Mouse (Mus musculus): ENCODE results near the gene Wdr66. TPM values are rescaled to one million over a fixed set of nuclear protein-coding genes. Genes with fewer than 3 reads are reported as not detected.

Wdr66 gene
- polyA plus RNA-seq, 1 experiment from 2014 or later = 1.8 TPM

- WGBS = 16% methylated on average over 15 of the region's 15 CpGs
Measured at GRCm38 (mm10) chr5:123324242-123324641, 72.3 kb downstream of the Wdr66 start.

GRCm38 (mm10) chr5:123326006-123326750 is 74.3 kb downstream of the Wdr66 start:
- H3K4me3 ChIP-seq = no peak overlapping the region
- no peaks in the 10 kb centered on the region for H3K27me3 ChIP-seq
- WGBS = 64% methylated on average over 15 of the region's 15 CpGs
- peaks cover 21% of the 10 kb centered on the region for H3K4me1 ChIP-seq (replicated peaks)
- no peaks in the 10 kb centered on the region for H3K36me3 ChIP-seq
- no peak overlapping the region for H3K4me2 ChIP-seq
- H3K9ac ChIP-seq = no peak overlapping the region
- ATAC-seq (ENCODE audit: low read depth) = no peak
- no peak overlapping the region for H3K27ac ChIP-seq (replicated peaks)
- H3K9me3 ChIP-seq = no peaks in the 10 kb centered on the region

More at GRCm38 (mm10) chr5:123324242-123324641, 72.3 kb downstream of the Wdr66 start:
- H3K27ac ChIP-seq (replicated peaks) = peak overlapping the region; percentile 59; the same call in 1 of the 2 replicates
- H3K27me3 ChIP-seq = no peaks in the 10 kb centered on the region
- no peak overlapping the region for H3K4me3 ChIP-seq
- H3K9ac ChIP-seq = 0 out of 2 replicates have a peak overlapping the region, but pooled peaks have one; percentile 8
- peaks cover 21% of the 10 kb centered on the region for H3K4me1 ChIP-seq (replicated peaks)
- ATAC-seq (ENCODE audit: low read depth) = peak; percentile 61; the same call in 1 of the 2 replicates
- no peaks in the 10 kb centered on the region for H3K9me3 ChIP-seq
- no peaks in the 10 kb centered on the region for H3K36me3 ChIP-seq
- H3K4me2 ChIP-seq = peak overlapping the region; percentile 35

- H3K9ac ChIP-seq = no peak overlapping the region
- H3K4me1 ChIP-seq (replicated peaks) = peaks cover 21% of the 10 kb centered on the region
- no peaks in the 10 kb centered on the region for H3K27me3 ChIP-seq
- no peaks in the 10 kb centered on the region for H3K36me3 ChIP-seq
- no peak for ATAC-seq (ENCODE audit: low read depth)
- H3K4me3 ChIP-seq = no peak overlapping the region
- H3K9me3 ChIP-seq = no peaks in the 10 kb centered on the region
- no peak overlapping the region for H3K27ac ChIP-seq (replicated peaks)
- WGBS = 80% methylated on average over 9 of the region's 9 CpGs
- no peak overlapping the region for H3K4me2 ChIP-seq
Measured at GRCm38 (mm10) chr5:123326751-123327148, 74.8 kb downstream of the Wdr66 start.

GRCm38 (mm10) chr5:123327686-123328085 is 75.8 kb downstream of the Wdr66 start:
- ATAC-seq (ENCODE audit: low read depth) = no peak
- H3K9ac ChIP-seq = no peak overlapping the region
- H3K27me3 ChIP-seq = no peaks in the 10 kb centered on the region
- 90% methylated on average over 8 of the region's 8 CpGs for WGBS
- peaks cover 21% of the 10 kb centered on the region for H3K4me1 ChIP-seq (replicated peaks)
- H3K9me3 ChIP-seq = no peaks in the 10 kb centered on the region
- H3K27ac ChIP-seq (replicated peaks) = no peak overlapping the region
- H3K4me2 ChIP-seq = no peak overlapping the region
- H3K36me3 ChIP-seq = no peaks in the 10 kb centered on the region
- H3K4me3 ChIP-seq = no peak overlapping the region

GRCm38 (mm10) chr5:123333566-123333965 is 81.7 kb downstream of the Wdr66 start:
- Histone ChIP-seq H3K9me3 (no peaks in the 10 kb centered on the region), H3K4me3 (no peak overlapping the region), H3K4me1 (replicated peaks) (0 out of 2 replicates have a peak, but pooled peaks cover 5% of the 10 kb centered on the region), H3K36me3 (no peaks in the 10 kb centered on the region), H3K27me3 (no peaks in the 10 kb centered on the region), H3K27ac (replicated peaks) (no peak overlapping the region), H3K9ac (no peak overlapping the region), H3K4me2 (no peak overlapping the region)
- WGBS = 81% methylated on average over 6 of the region's 6 CpGs
- ATAC-seq (ENCODE audit: low read depth) = no peak

GRCm38 (mm10) chr5:123336205-123336961 is 84.5 kb downstream of the Wdr66 start:
- no peak overlapping the region for H3K4me3 ChIP-seq
- no peaks in the 10 kb centered on the region for H3K9me3 ChIP-seq
- no peaks in the 10 kb centered on the region for H3K27me3 ChIP-seq
- H3K36me3 ChIP-seq = no peaks in the 10 kb centered on the region
- 0 out of 2 replicates have a peak, but pooled peaks cover 5% of the 10 kb centered on the region for H3K4me1 ChIP-seq (replicated peaks)
- no peak for ATAC-seq (ENCODE audit: low read depth)
- no peak overlapping the region for H3K9ac ChIP-seq
- H3K4me2 ChIP-seq = no peak overlapping the region
- H3K27ac ChIP-seq (replicated peaks) = no peak overlapping the region
- 36% methylated on average over 4 of the region's 4 CpGs for WGBS

- H3K4me3 ChIP-seq = no peak overlapping the region
- no peak overlapping the region for H3K27ac ChIP-seq (replicated peaks)
- WGBS = 69% methylated on average over 3 of the region's 3 CpGs
- no peak for ATAC-seq (ENCODE audit: low read depth)
- H3K9ac ChIP-seq = no peak overlapping the region
- peaks cover 8% of the 10 kb centered on the region for H3K4me1 ChIP-seq (replicated peaks)
- H3K4me2 ChIP-seq = no peak overlapping the region
- no peaks in the 10 kb centered on the region for H3K36me3 ChIP-seq
- no peaks in the 10 kb centered on the region for H3K27me3 ChIP-seq
- no peaks in the 10 kb centered on the region for H3K9me3 ChIP-seq
Measured at GRCm38 (mm10) chr5:123338463-123338862, 86.6 kb downstream of the Wdr66 start.

GRCm38 (mm10) chr5:123343707-123344627 is 92.1 kb downstream of the Wdr66 start, which contains the start of gene Bcl7a:
Gene Bcl7a (plus strand): TSS chr5:123343834.
- H3K4me2 ChIP-seq = peak within 1 kb of the TSS; percentile 89
- peak within 1 kb of the TSS; percentile 99 for H3K27ac ChIP-seq (replicated peaks)
- H3K36me3 ChIP-seq = no peaks in the 10 kb centered on the region
- peak within 1 kb of the TSS; percentile 63 for H3K4me3 ChIP-seq
- WGBS = 1% methylated on average over 68 of the region's 69 CpGs
- peaks cover 38% of the 10 kb centered on the region for H3K4me1 ChIP-seq (replicated peaks)
- ATAC-seq (ENCODE audit: low read depth) = peak; percentile 91
- H3K27me3 ChIP-seq = no peaks in the 10 kb centered on the region
- no peaks in the 10 kb centered on the region for H3K9me3 ChIP-seq
- H3K9ac ChIP-seq = peak within 1 kb of the TSS; percentile 89

GRCm38 (mm10) chr5:123344628-123344962 is 92.7 kb downstream of the Wdr66 start:
- Histone ChIP-seq H3K4me3 (peak overlapping the region; percentile 63), H3K4me1 (replicated peaks) (peaks cover 40% of the 10 kb centered on the region), H3K27ac (replicated peaks) (peak overlapping the region; percentile 99), H3K9ac (peak overlapping the region; percentile 89), H3K27me3 (no peaks in the 10 kb centered on the region), H3K36me3 (no peaks in the 10 kb centered on the region), H3K9me3 (no peaks in the 10 kb centered on the region), H3K4me2 (peak overlapping the region; percentile 89)
- ATAC-seq (ENCODE audit: low read depth) = peak; percentile 42
- under 1% methylated on average over 46 of the region's 51 CpGs for WGBS

GRCm38 (mm10) chr5:123344963-123345852 is 93.3 kb downstream of the Wdr66 start:
- H3K4me3 ChIP-seq = peak overlapping the region; percentile 63
- H3K27ac ChIP-seq (replicated peaks) = peak overlapping the region; percentile 99
- ATAC-seq (ENCODE audit: low read depth) = peak; percentile 40
- peak overlapping the region; percentile 89 for H3K9ac ChIP-seq
- peak overlapping the region; percentile 89 for H3K4me2 ChIP-seq
- H3K27me3 ChIP-seq = no peaks in the 10 kb centered on the region
- no peaks in the 10 kb centered on the region; the same call in 1 of the 2 replicates for H3K36me3 ChIP-seq
- H3K4me1 ChIP-seq (replicated peaks) = peaks cover 42% of the 10 kb centered on the region
- no peaks in the 10 kb centered on the region for H3K9me3 ChIP-seq
- WGBS = under 1% methylated on average over 59 of the region's 87 CpGs

Data from neural tube, embryonic 13.5 days (tissue).